ENCODE assay signal across 24 mouse cellular contexts in the genomic region with DNA sequence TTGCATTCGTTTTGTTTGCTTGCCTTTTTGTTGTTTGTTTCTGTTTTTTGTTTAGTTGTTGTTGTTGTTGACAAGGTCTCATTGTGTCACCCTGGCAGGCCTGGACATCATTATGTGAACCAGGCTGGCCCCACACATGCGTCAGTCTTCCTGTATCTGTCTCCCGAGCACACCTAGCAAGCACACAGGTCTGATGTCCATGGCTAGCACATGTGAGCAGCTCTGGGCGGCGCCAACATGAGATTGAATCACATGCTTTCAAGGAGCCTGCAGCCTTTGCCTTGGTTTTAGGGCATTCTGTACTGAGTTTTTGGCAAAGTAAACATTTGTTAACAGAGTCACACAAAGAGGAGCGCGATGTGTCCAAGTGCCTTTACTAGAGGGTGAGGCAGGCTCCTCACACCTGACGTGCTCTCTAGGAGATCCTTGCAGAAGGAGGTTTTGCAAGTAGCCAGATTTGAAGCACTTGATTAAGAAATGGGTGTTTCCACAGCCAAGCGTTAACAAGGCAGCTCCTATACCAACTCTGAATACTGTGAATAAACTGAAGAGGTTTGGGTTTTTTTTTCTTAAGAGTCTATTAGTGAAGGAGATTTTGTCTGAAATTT.
"Had no signal": no experiment of that assay in that cellular context is flagged by ENCODE, and none has a peak within 500 bp of the region (broad histone marks: within the 10 kb centered on the region; RNA-seq: fewer than 3 reads in every experiment).

No protein-coding gene starts in this region.

- H3K4me1 ChIP-seq: hindbrain, embryonic 12.5 days; intestine, embryonic 15.5 days; limb, embryonic 10.5 days; limb, embryonic 12.5 days had no signal

- H3K27ac ChIP-seq: gastrocnemius, adult 2 months; heart, adult 2 months; heart, embryonic 13.5 days; heart, embryonic 15.5 days; hindbrain, embryonic 10.5 days; hindbrain, embryonic 12.5 days; hindbrain, embryonic 14.5 days; intestine, embryonic 15.5 days; left cerebral cortex, adult 2 months; limb, embryonic 10.5 days; limb, embryonic 12.5 days had no signal

- H3K4me2 ChIP-seq: heart, embryonic 13.5 days; heart, embryonic 15.5 days; hindbrain, embryonic 12.5 days; hindbrain, embryonic 14.5 days; intestine, embryonic 15.5 days; limb, embryonic 12.5 days had no signal

- H3K9ac ChIP-seq: heart, embryonic 13.5 days; heart, embryonic 15.5 days; hindbrain, embryonic 12.5 days; hindbrain, embryonic 14.5 days; intestine, embryonic 15.5 days; limb, embryonic 12.5 days had no signal

- ATAC-seq: forebrain, embryonic 16.5 days; hindbrain, embryonic 16.5 days; inflammation-experienced regulatory T-cells, adult 6 months; intestine, embryonic 15.5 days; intestine, postnatal 0 days had no signal

- H3K27me3 ChIP-seq: heart, embryonic 13.5 days; heart, embryonic 15.5 days; hindbrain, embryonic 12.5 days; intestine, embryonic 15.5 days; limb, embryonic 12.5 days had no signal

- H3K9me3 ChIP-seq: heart, embryonic 13.5 days; heart, embryonic 15.5 days; hindbrain, embryonic 10.5 days; hindbrain, embryonic 12.5 days; intestine, embryonic 15.5 days; limb, embryonic 10.5 days; limb, embryonic 12.5 days had no signal

- H3K36me3 ChIP-seq: heart, embryonic 13.5 days; heart, embryonic 15.5 days; hindbrain, embryonic 10.5 days; hindbrain, embryonic 12.5 days; intestine, embryonic 15.5 days; limb, embryonic 10.5 days; limb, embryonic 12.5 days had no signal

- DNase-seq: gastrocnemius, adult 2 months; gastrocnemius, postnatal 10 days; gastrocnemius, postnatal 25 days; heart, adult 2 months; heart, postnatal 14 days; heart, postnatal 4 days; kidney, adult 18-20 months; kidney, adult 8-10 months; kidney, postnatal 10 days; kidney, postnatal 36 days; liver had no signal

- H3K4me3 ChIP-seq: gastrocnemius, adult 2 months; heart, adult 2 months; heart, embryonic 13.5 days; heart, embryonic 15.5 days; hindbrain, embryonic 10.5 days; hindbrain, embryonic 12.5 days; intestine, embryonic 15.5 days; left cerebral cortex, adult 2 months; limb, embryonic 10.5 days; limb, embryonic 12.5 days had no signal
